Mouse (Mus musculus): Measurements from ENCODE around the gene Arpc2.
A peak's percentile ranks its signal among the peaks of the same experiment; 100 is the strongest.

Arpc2 gene

GRCm38 (mm10) chr1:74303509-74304338 is 67.8 kb downstream of the Arpc2 start:
- DNase-seq = peak; percentile 48 to 50

DNA sequence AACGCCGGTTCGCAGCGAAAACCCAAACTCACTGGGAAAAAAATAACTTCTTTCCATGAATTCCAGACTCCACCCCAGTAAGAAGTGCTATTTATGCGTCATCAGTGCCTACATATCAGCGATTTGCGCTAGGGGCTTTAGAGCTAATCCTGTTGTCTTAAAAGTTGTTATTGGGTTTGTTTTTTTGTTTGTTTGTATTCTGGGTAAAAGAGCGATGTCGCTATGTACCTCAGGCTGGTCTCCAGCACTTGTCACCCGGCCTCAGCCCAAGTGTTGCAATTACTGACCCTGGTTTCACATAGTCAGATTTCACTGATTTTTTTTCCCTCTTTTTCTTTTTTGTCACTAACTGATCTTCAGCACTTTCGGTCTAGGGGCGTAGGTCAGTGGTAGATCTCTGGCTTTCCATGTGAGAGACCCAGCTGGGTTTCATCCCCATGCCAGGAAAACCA is 68.5 kb downstream of the Arpc2 start:
- no peak for DNase-seq

DNA sequence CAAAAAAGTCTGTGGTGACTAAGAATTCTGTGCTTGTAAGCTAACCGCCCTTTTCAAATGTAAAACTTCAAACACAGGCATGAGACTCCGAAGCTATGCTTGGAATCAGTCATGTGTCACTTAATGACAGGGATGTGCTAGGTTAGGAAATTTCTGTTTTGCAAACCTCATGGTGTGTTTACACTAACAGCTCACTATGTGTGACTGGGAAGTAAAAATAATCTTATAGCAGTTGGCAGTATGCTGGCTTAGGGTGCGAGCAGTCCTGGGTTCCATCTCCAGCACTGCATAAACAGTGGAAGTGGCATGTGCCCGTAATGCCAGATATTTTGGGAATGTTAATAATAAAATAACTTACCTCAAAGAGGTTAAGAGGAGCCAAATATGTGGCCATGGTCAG is 69.1 kb downstream of the Arpc2 start:
- no peak for DNase-seq

GRCm38 (mm10) chr1:74305522-74305921 is 69.6 kb downstream of the Arpc2 start, which contains the start of gene Tmbim1:
Gene Tmbim1 (minus strand): TSS chr1:74305622.
- DNase-seq = no peak

DNA sequence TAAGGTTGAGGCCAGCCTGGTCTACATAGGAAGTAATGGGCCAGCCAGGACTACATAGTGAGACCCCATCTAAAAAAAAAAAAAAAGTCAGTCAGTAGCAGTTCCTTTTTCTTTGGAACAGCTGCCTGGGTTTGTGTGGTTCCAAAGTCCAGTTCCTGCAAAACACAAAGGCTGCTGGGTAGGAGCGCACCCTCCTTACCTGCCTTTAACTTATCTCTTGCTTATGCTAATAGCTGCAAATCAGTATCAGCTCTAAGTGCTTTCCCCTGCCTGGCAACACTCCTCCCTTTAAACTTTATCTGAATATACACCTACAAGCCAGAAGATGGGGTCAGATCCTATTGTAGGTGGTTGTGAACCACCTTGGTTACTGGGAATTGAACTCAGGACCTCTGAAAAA is 71.3 kb downstream of the Arpc2 start:
- DNase-seq = no peak

DNA sequence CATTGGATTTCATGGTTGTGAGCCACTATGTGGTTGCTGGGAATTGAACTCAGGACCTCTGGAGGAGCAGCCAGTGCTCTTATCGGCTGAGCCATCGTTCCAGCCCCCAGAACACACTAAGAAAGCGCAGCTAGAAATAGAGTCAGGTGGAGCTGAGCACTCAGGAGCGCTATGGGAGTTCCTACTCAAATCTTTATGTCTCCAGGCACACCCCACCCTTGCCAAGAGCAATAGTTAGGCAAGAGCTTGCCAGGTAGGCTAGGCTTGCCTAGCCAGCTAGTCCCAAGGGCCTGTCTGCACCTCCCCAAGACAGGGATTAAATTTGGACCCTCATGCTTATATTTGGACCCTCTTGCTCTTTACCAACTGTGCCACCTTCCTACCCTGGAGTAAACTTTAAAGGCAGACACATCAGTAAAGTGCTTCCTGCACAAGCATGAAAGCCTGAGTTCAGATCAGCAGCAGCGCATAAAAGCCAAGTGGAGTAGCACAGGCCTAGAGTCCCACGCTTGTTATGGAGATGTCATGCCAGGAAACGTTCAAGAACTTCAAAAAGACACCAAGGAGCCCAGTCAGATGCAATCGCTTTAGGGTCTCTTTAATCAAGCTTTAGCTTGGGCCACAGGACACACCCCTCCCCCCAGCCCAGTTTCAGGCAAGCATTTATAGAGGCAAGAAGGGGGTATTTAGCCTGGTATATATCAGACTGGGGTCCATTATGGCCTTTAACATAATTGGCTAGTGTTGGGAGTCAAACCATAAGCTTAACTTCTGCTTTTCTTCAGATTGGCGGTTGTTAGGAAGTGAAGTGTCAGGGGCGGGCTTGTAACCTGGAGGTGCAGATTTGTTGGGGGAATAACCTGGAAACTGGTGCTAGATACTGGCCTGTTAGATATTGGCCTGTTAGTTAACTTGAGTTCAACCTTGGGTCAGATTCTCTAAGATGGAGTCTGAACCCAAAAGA is 72.4 kb downstream of the Arpc2 start:
- no peak for DNase-seq

DNA sequence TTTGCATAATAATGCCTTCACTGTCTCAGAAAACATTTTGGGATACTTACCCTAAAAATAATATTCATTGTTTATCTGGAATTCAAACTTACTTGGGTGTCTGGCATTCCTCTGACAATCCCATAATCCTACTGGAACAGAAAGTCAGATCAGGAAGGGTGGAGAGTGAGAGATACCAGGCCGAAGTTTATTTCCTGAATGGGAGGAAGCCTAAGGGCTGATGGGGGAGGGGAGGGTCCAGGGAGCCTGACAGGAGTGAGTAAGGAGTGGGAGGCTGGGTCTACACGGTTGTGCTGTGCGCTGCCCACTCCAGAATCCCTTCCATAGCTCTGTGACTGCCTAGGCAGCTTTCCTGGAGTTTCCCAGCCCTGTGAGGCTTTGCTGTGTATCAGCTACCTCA is 73.9 kb downstream of the Arpc2 start:
- DNase-seq = no peak

DNA sequence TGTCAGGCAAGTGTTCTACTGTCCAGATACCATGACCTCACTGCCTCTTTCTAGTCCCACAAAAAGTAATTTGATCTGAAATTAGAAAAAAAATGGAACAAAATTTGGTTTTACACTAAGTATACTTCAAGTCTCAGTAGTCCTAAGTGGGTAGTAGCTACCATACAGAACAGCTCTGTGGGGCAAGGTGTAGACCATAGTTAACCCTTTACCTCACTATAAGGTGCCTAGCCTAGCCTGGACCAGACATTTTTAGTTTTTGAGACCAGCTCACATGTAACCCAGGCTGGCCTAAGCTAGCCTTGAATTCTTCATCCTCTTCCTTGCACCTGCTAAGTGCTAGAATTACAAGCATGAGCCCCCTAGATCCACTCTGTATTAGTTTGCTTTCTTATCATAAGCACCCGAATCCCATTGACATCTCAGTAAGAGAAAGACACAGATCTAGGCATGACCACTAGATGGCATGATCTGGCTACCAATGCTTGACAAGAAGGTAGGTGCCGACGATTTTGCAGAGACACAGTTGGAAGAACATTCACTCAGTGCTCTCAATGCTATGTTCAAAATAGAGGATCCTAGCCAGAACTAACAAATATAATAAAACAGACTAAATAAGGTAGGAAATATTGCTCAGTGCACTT is 77.3 kb downstream of the Arpc2 start:
- DNase-seq = peak; percentile 63 to 72

DNA sequence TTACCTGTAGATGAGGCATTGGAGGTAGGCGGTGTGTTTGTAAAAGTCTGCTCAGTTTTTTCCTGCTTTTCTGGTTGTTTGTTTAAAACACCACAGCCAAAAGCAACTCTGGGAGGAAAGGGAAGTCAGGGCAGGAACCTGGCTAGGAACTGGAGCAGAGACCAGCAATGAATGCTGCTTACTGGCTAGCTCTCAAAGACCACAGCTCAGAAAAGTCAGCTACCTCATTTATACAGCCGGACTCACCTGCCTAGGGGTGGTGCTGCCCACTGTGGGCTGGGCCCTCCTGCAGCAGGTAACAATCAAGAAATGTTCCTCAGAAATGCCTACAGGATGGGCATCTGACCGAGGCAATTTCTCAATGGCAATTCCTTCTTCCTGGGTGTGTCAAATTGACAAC is 78.9 kb downstream of the Arpc2 start:
- no peak for DNase-seq

DNA sequence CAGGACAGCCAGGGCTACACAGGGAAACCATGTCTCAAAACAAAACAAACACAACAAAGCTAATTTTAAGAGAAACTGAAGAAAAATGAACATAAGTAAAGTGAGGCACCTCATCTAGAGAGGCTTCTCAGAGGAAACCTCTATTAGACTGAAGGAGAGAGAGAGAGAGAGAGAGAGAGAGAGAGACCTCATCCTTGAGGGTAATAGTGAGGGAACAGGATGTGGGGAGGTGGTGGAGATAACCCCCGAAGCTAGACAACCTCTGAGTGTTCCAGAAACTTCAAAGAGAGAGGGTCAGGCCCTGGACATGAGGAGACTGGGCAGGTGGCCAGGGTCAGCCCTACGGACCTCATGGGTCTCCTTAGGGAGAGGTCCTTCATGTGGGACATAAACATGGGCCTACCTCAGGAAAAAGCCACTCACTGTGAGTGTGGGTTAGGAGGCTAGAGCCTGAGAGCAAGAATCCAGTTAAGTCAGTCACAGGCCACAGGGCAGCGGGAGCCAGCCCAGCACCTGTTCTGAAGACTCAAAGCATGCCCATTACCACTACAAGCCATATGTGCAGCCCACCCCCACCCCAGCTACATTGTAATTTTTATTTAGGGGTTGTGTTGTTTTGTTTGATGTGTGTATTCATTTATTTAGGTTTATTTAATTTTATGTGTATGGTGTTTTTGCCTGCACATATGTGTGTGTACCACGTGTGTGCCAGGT is 80.4 kb downstream of the Arpc2 start:
- no peak for DNase-seq

Measured in B cell, adult 2 months (primary cell).